Mouse (Mus musculus) heart, postnatal 14 days (tissue): Measurements from ENCODE around the gene Macrod2. TPM values are rescaled to one million over a fixed set of nuclear protein-coding genes. Genes with fewer than 3 reads are reported as not detected.
A peak's percentile ranks its signal among the peaks of the same experiment; 100 is the strongest.

ENCODE experiments used
- DNase-seq, 2 experiments: peaks; one replicate each; pipeline ENCODE4 v3.0.0; 2021 to 2022
- intact Hi-C: fragments of 180-260 bp; cut with DNase I; formaldehyde crosslinking; loops from one replicate; pipeline ENCODE4 v1.15.1; 2025
- total RNA-seq, 2 experiments: library from RNA; stranded (reverse); gene quantifications; 2 replicates each; pipeline ENCODE4 v1.2.3; 2021

The Macrod2 gene
- total RNA-seq, 2 experiments from 2014 or later: 9.9 to 10.1 TPM

GRCm38 (mm10) chr2:141007725-141008124, 612.6 kb downstream of the Macrod2 start:
- DNase-seq: no peak
- intact Hi-C loops: no loop called here

GRCm38 (mm10) chr2:141008458-141008857, 613.3 kb downstream of the Macrod2 start:
- no peak for DNase-seq
- intact Hi-C loops: no loop called here

- intact Hi-C loops: no loop called here
- DNase-seq: peak; percentile 13 to 43
Measured at GRCm38 (mm10) chr2:141013443-141014165, 618.5 kb downstream of the Macrod2 start.

- no peak for DNase-seq
- intact Hi-C loops: no loop called here
Measured at GRCm38 (mm10) chr2:141022971-141023370, 627.9 kb downstream of the Macrod2 start.

- DNase-seq: no peak
- intact Hi-C loops: no loop called here
Measured at GRCm38 (mm10) chr2:141023916-141024315, 628.8 kb downstream of the Macrod2 start.

GRCm38 (mm10) chr2:141024316-141025043, 629.4 kb downstream of the Macrod2 start:
- intact Hi-C loops: no loop called here
- DNase-seq: no peak

- DNase-seq: no peak
- intact Hi-C loops: no loop called here
Measured at GRCm38 (mm10) chr2:141056685-141057454, 661.8 kb downstream of the Macrod2 start.

DNA sequence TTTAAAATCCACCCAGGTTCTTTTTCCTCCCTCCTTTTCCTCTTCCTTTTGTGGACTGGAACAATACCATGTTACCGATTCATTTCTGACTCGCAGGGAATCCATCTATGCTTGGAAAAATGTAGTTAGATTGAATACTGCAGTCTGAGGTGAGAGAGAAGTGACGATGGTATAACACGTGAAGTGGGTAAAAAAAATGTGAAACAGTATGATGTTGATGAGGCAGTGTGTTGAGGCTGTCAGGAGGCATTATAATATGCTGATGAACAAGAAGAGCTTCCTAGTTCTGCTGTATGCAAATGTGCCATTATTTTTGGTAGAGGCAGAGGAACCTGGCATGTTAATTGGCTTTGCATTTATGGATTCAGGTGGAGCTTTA, 662.3 kb downstream of the Macrod2 start:
- intact Hi-C loops: no loop called here
- no peak for DNase-seq

GRCm38 (mm10) chr2:141073981-141074855, 679.1 kb downstream of the Macrod2 start:
- no peak for DNase-seq
- intact Hi-C loops: no loop called here

DNA sequence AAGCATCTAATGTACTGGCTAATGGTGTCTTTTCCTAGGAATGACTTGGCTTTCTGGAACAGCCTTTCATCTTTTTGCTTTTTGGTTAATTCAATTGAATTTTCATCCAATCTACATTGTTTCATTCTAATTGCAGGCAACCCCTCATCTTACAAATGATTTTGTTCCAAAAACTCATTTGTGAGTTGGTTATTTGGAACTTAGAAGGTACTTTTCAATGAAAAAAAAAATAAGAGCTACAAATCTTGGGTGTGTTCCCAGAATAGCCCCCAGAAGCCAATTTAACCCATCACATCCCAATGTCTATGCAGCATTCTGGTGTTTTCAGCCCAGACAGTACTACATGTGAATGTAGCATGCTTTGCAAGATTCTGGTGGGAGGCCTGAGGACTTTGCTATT, 683.1 kb downstream of the Macrod2 start:
- no peak for DNase-seq
- intact Hi-C loops: no loop called here

DNA sequence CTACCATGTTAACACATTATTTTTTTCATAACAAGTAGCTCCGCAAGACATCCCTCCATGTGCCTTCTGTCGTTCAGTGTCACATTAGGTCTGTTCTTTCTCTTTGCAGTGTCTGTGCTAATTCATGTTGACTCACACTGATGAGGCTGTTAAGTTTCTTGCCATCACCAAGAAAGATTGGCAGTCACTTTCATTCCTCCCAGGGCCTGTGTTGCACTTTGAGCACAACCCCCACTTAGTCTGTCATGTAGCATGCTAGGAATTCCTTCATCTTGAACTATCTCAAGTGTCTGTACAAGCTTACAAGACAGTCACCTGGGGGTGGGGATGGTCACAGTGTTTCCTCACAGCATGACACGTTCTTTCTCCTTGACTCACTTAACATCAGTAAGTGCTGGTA, 696.2 kb downstream of the Macrod2 start:
- intact Hi-C loops: no loop called here
- no peak for DNase-seq

GRCm38 (mm10) chr2:141117579-141117978, 722.5 kb downstream of the Macrod2 start:
- intact Hi-C loops: no loop called here
- DNase-seq: no peak

DNA sequence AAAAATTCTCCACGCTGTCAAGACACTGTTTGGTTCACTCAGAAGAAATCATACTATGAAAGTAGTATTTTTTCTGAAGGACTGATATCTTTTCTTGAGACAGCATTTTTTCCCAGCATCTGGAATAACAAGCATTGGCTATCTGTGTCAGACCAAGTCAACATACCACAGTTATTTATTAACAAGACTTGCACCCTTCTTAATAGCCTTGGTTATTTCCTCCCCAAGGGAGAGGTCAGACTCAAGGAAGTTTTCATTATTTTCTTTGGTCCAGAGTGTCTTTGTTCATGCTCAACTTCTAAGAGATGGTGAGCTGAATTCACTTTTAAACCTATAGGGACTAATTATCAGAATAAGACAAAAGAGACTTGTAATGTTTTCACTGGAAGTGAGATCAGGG, 728.8 kb downstream of the Macrod2 start:
- DNase-seq: no peak
- intact Hi-C loops: loop anchor here (5.0 kb wide), 1 partner anchor 33 kb away; no protein-coding TSS in a partner anchor

GRCm38 (mm10) chr2:141125638-141126037, 730.5 kb downstream of the Macrod2 start:
- DNase-seq: no peak
- intact Hi-C loops: no loop called here

DNA sequence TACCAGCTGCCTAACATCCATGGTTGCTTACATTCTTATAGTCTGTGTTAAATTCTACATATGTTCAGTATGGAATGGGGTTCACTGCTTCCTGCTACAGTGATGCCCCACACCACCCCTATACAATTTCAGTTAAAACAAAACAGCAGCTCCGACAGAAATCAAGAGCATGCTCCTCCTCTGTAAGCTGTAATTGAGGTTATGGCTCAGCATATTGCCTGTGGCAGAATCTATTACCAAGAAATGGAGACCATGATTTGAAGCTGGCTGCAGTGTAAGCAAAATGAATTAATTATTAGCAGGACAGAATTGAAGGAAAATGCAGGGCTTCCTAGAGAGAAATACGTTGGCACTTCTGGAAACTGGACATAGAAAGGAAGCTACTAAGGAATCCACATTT, 747.2 kb downstream of the Macrod2 start:
- DNase-seq: no peak
- intact Hi-C loops: no loop called here

- no peak for DNase-seq
- intact Hi-C loops: no loop called here
Measured at GRCm38 (mm10) chr2:141152011-141152772, 757.1 kb downstream of the Macrod2 start.

- intact Hi-C loops: loop anchor here (5.0 kb wide), 1 partner anchor 34 kb away; no protein-coding TSS in a partner anchor
- DNase-seq: no peak
Measured at GRCm38 (mm10) chr2:141155972-141156371, 760.9 kb downstream of the Macrod2 start.

DNA sequence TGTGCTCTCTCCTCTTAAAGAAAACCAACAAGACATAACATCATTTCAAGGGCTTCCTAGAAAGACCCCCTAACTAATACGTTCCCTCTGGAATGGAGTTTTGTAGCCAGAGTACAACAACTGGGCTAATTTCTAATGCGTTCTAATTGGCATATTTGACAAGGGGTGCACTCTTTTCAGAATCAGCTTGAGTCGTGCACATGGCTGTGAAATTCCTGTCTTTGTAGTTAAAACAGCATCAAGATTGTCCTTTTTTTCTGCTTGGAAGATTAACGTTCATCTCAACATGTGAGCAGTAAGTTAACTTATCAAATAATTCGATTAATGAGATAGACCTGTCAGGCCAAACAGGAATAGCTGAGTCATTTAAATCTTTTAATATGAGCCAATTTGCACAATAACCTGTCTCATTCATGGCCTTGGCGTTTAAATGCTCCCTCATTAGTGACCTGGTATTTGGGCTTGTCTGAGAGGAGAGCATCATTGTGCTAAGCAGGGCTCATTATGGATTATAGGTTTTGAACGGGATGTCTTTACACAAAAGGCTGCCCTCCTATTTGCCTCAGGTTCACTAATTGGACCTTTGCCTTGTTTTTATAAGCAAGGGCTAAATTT, 762.0 kb downstream of the Macrod2 start:
- DNase-seq: no peak
- intact Hi-C loops: loop anchor here (5.0 kb wide), 1 partner anchor 35 kb away; no protein-coding TSS in a partner anchor

- intact Hi-C loops: loop anchor here (5.0 kb wide), 1 partner anchor 36 kb away; no protein-coding TSS in a partner anchor
- no peak for DNase-seq
Measured at GRCm38 (mm10) chr2:141158161-141158560, 763.1 kb downstream of the Macrod2 start.
